Mouse (Mus musculus): ENCODE results near the gene Atp6ap1. TPM values are rescaled to one million over a fixed set of nuclear protein-coding genes. Genes with fewer than 3 reads are reported as not detected.

The Atp6ap1 gene
- total RNA-seq, 2 experiments from 2014 or later = 92.1 to 95.3 TPM

GRCm38 (mm10) chrX:74299721-74300120 lies 2.8 kb downstream of the Atp6ap1 start:
- no peak for DNase-seq (ENCODE audit: low spot score)

GRCm38 (mm10) chrX:74304867-74305700 lies 8.2 kb downstream of the Atp6ap1 start, which contains the start of gene Gdi1:
Gene Gdi1, plus strand, starts transcription at chrX:74304998.
- peak; percentile 72 for DNase-seq (ENCODE audit: low spot score)

GRCm38 (mm10) chrX:74312540-74313464 lies 15.9 kb downstream of the Atp6ap1 start, which contains the start of gene Fam50a:
Gene Fam50a, plus strand, starts transcription at chrX:74313033.
- DNase-seq (ENCODE audit: low spot score) = peak; percentile 89

- peak; percentile 46 for DNase-seq (ENCODE audit: low spot score)
These were observed 31.8 kb downstream of the Atp6ap1 start, which contains the start of gene Plxna3 for GRCm38 (mm10) chrX:74328725-74329161. Gene Plxna3, plus strand, starts transcription at chrX:74329066.

- no peak for DNase-seq (ENCODE audit: low spot score)
These were observed 32.3 kb downstream of the Atp6ap1 start for GRCm38 (mm10) chrX:74329215-74329671.

GRCm38 (mm10) chrX:74330166-74330930 lies 33.5 kb downstream of the Atp6ap1 start:
- DNase-seq (ENCODE audit: low spot score) = no peak

GRCm38 (mm10) chrX:74352645-74353466 lies 56.0 kb downstream of the Atp6ap1 start:
- no peak for DNase-seq (ENCODE audit: low spot score)

- peak; percentile 72 for DNase-seq (ENCODE audit: low spot score)
These were observed 56.5 kb downstream of the Atp6ap1 start, which contains the start of gene Lage3 for GRCm38 (mm10) chrX:74353467-74353770. Gene Lage3, minus strand, starts transcription at chrX:74353618.

Small RNA genes lying within 50 kb of the gene (microRNA-seq; reads per million reads assigned to microRNA genes)
- gene Mir7091 = 2.7 reads per million
- gene Mir7092 = 1.0 reads per million

Other genes starting within 250 kb of the Atp6ap1 start
- not detected for gene Opn1mw, start 169.6 kb upstream of the Atp6ap1 start, total RNA-seq (2021)
- gene Mecp2, start 161.7 kb upstream of the Atp6ap1 start, total RNA-seq (2021) = 10 to 100 TPM; 27.7 to 29.2 TPM
- not detected for gene Tex28, start 129.3 kb upstream of the Atp6ap1 start, total RNA-seq (2021)
- gene Tktl1, start 119.8 kb upstream of the Atp6ap1 start, total RNA-seq (2021) = not detected
- 10 to 100 TPM; 30.5 to 50.1 TPM for gene Flna, start 47.3 kb upstream of the Atp6ap1 start, total RNA-seq (2021)
- 10 to 100 TPM; 25.0 to 32.4 TPM for gene Emd, start 42.4 kb upstream of the Atp6ap1 start, total RNA-seq (2021)
- gene Rpl10, start 26.3 kb upstream of the Atp6ap1 start, total RNA-seq (2021) = 100 to 1,000 TPM; 172 to 189 TPM
- gene Taz, start 15.2 kb upstream of the Atp6ap1 start, total RNA-seq (2021) = 10 to 100 TPM; 40.2 to 47.4 TPM
- 100 to 1,000 TPM; 114 to 124 TPM for gene Dnase1l1, start 14.8 kb upstream of the Atp6ap1 start, total RNA-seq (2021)
- 10 to 100 TPM; 27.9 to 35.9 TPM for gene Gdi1, start 7.9 kb downstream of the Atp6ap1 start, total RNA-seq (2021)
- gene Fam50a, start 15.9 kb downstream of the Atp6ap1 start, total RNA-seq (2021) = 10 to 100 TPM; 21.1 to 27.3 TPM
- gene Plxna3, start 32.0 kb downstream of the Atp6ap1 start, total RNA-seq (2021) = under 1 TPM; 0.37 to 0.52 TPM
- gene Lage3, start 56.5 kb downstream of the Atp6ap1 start, total RNA-seq (2021) = 10 to 100 TPM; 39.8 to 40.6 TPM
- 10 to 100 TPM; 55.7 to 58.4 TPM for gene Ubl4a, start 76.1 kb downstream of the Atp6ap1 start, total RNA-seq (2021)
- 1 to 10 TPM; 1.9 to 3.8 TPM for gene Slc10a3, start 76.3 kb downstream of the Atp6ap1 start, total RNA-seq (2021)
- gene Fam3a, start 96.2 kb downstream of the Atp6ap1 start, total RNA-seq (2021) = 10 to 100 TPM; 13.4 to 16.7 TPM
- 10 to 100 TPM; 19.6 to 23.1 TPM for gene Ikbkg, start 96.2 kb downstream of the Atp6ap1 start, total RNA-seq (2021)
- gene G6pdx, start 132.1 kb downstream of the Atp6ap1 start, total RNA-seq (2021) = 1 to 10 TPM; 2.6 to 3.8 TPM
- gene Gm6880, start 184.3 kb downstream of the Atp6ap1 start, total RNA-seq (2021) = not detected

Data from gastrocnemius, adult 18-20 months (tissue).